Mouse (Mus musculus): ENCODE measurements around the gene Zcchc14. TPM values are rescaled to one million over a fixed set of nuclear protein-coding genes. Genes with fewer than 3 reads are reported as not detected.

Gene Zcchc14
- polyA plus RNA-seq, 1 experiment: 8.2 TPM

GRCm38 (mm10) chr8:121562941-121563351 is 89.8 kb downstream of the Zcchc14 start:
- Histone ChIP-seq H3K4me1 (ENCODE audit: control insufficient read depth, insufficient read depth, low read length) (peaks cover 4% of the 10 kb centered on the region; the same call in 1 of the 2 replicates), H3K27ac (ENCODE audit: insufficient read depth, low read depth, low read length) (no peak overlapping the region), H3K4me3 (ENCODE audit: insufficient read depth, low read length) (no peak overlapping the region)
- TF ChIP-seq POLR2A (IDR thresholded peaks at IDR 0.05; ENCODE audit: borderline replicate concordance, low read depth, low read length) (no peak), CTCF (IDR thresholded peaks at IDR 0.05; ENCODE audit: low read depth, low read length) (no peak)

- H3K4me3 ChIP-seq (ENCODE audit: insufficient read depth, low read length): no peak overlapping the region
These were observed 90.9 kb downstream of the Zcchc14 start for GRCm38 (mm10) chr8:121561636-121562345.

GRCm38 (mm10) chr8:121560432-121561100 is 92.1 kb downstream of the Zcchc14 start:
- TF ChIP-seq POLR2A (IDR thresholded peaks at IDR 0.05; ENCODE audit: borderline replicate concordance, low read depth, low read length): no peak
- no peak for TF ChIP-seq CTCF (IDR thresholded peaks at IDR 0.05; ENCODE audit: low read depth, low read length)
- Histone ChIP-seq H3K4me1 (ENCODE audit: control insufficient read depth, insufficient read depth, low read length) (no peaks in the 10 kb centered on the region), H3K4me3 (ENCODE audit: insufficient read depth, low read length) (no peak overlapping the region), H3K27ac (ENCODE audit: insufficient read depth, low read depth, low read length) (no peak overlapping the region)

More at GRCm38 (mm10) chr8:121561636-121562345, 90.9 kb downstream of the Zcchc14 start:
- Histone ChIP-seq H3K27ac (ENCODE audit: insufficient read depth, low read depth, low read length) (no peak overlapping the region), H3K4me1 (ENCODE audit: control insufficient read depth, insufficient read depth, low read length) (peaks cover 4% of the 10 kb centered on the region; the same call in 1 of the 2 replicates)
- TF ChIP-seq CTCF (IDR thresholded peaks at IDR 0.05; ENCODE audit: low read depth, low read length) (no peak), POLR2A (IDR thresholded peaks at IDR 0.05; ENCODE audit: borderline replicate concordance, low read depth, low read length) (no peak)

GRCm38 (mm10) chr8:121559801-121560200 is 92.9 kb downstream of the Zcchc14 start:
- TF ChIP-seq CTCF (IDR thresholded peaks at IDR 0.05; ENCODE audit: low read depth, low read length) (no peak), POLR2A (IDR thresholded peaks at IDR 0.05; ENCODE audit: borderline replicate concordance, low read depth, low read length) (no peak)
- no peak overlapping the region for H3K4me3 ChIP-seq (ENCODE audit: insufficient read depth, low read length)
- H3K27ac ChIP-seq (ENCODE audit: insufficient read depth, low read depth, low read length): no peak overlapping the region
- no peaks in the 10 kb centered on the region for H3K4me1 ChIP-seq (ENCODE audit: control insufficient read depth, insufficient read depth, low read length)

DNA sequence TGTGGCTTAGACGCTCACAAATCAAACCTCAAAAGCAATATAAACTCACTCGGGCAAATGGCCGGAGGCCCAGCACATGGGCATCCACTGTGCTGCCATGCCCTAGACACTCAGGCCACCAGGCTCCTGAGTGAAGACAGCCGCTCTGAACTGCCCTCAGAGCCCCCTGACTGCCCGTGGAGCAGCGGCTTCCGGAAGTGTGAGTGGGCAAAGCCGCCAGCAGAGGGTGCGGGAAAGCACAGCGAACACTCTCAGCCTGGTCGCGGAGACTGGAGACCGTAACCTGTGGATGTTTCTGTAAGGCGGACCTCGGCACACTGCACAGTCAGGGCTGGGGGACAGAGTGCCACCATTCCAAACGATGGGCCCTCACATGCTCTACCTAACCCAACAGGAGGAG is 94.2 kb downstream of the Zcchc14 start:
- TF ChIP-seq CTCF (IDR thresholded peaks at IDR 0.05; ENCODE audit: low read depth, low read length) (no peak), POLR2A (IDR thresholded peaks at IDR 0.05; ENCODE audit: borderline replicate concordance, low read depth, low read length) (no peak)
- Histone ChIP-seq H3K4me1 (ENCODE audit: control insufficient read depth, insufficient read depth, low read length) (peaks cover 12% of the 10 kb centered on the region), H3K4me3 (ENCODE audit: insufficient read depth, low read length) (no peak overlapping the region), H3K27ac (ENCODE audit: insufficient read depth, low read depth, low read length) (no peak overlapping the region)

DNA sequence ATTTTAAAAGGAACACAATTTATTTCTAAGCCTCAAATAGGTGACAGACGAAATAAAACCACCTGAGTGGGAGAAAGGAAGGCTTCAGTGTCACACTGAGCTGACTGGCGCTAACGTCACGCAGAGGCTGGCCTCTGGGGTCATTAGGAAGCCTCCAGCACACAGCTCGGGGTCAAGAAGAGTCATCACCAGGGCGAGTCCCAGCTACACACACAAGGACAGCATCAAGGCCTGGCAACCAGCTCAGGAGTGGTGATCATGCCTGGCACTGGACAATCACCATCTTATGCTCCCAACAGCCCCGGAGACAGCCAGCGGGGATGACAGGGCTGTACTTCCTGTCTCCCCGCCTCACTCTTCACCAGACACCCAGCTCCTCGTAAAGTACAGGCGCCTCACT is 95.0 kb downstream of the Zcchc14 start:
- H3K27ac ChIP-seq (ENCODE audit: insufficient read depth, low read depth, low read length): no peak overlapping the region
- peaks cover 15% of the 10 kb centered on the region for H3K4me1 ChIP-seq (ENCODE audit: control insufficient read depth, insufficient read depth, low read length)
- H3K4me3 ChIP-seq (ENCODE audit: insufficient read depth, low read length): no peak overlapping the region
- TF ChIP-seq CTCF (IDR thresholded peaks at IDR 0.05; ENCODE audit: low read depth, low read length): no peak
- no peak for TF ChIP-seq POLR2A (IDR thresholded peaks at IDR 0.05; ENCODE audit: borderline replicate concordance, low read depth, low read length)

GRCm38 (mm10) chr8:121553831-121554475 is 98.7 kb downstream of the Zcchc14 start:
- Histone ChIP-seq H3K4me1 (ENCODE audit: control insufficient read depth, insufficient read depth, low read length) (peaks cover 15% of the 10 kb centered on the region), H3K27ac (ENCODE audit: insufficient read depth, low read depth, low read length) (peak overlapping the region; percentile 44), H3K4me3 (ENCODE audit: insufficient read depth, low read length) (no peak overlapping the region)
- TF ChIP-seq CTCF (IDR thresholded peaks at IDR 0.05; ENCODE audit: low read depth, low read length) (no peak), POLR2A (IDR thresholded peaks at IDR 0.05; ENCODE audit: borderline replicate concordance, low read depth, low read length) (no peak)

DNA sequence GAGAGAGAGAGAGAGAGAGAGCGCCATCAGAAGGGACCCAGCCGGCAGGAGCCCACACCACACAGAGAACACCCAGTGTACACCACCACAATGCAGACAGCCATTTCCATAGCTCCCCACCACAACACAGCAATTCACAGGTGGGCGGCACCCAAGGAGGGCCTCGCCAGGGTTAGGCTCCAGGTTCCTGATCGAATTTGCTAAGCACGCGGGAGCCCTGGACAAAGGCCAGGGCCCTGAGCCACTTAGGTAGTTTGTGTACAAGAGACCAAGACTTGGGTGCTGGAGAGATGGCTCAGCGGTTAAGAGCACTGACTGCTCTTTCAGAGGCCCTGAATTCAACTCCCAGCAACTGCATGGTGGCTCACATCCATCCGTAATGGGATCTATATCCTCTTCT is 100.2 kb downstream of the Zcchc14 start:
- peaks cover 15% of the 10 kb centered on the region for H3K4me1 ChIP-seq (ENCODE audit: control insufficient read depth, insufficient read depth, low read length)
- H3K27ac ChIP-seq (ENCODE audit: insufficient read depth, low read depth, low read length): no peak overlapping the region
- TF ChIP-seq POLR2A (IDR thresholded peaks at IDR 0.05; ENCODE audit: borderline replicate concordance, low read depth, low read length) (no peak), CTCF (IDR thresholded peaks at IDR 0.05; ENCODE audit: low read depth, low read length) (no peak)
- no peak overlapping the region for H3K4me3 ChIP-seq (ENCODE audit: insufficient read depth, low read length)

- TF ChIP-seq CTCF (IDR thresholded peaks at IDR 0.05; ENCODE audit: low read depth, low read length) (no peak), POLR2A (IDR thresholded peaks at IDR 0.05; ENCODE audit: borderline replicate concordance, low read depth, low read length) (no peak)
- no peak overlapping the region for H3K4me3 ChIP-seq (ENCODE audit: insufficient read depth, low read length)
- H3K27ac ChIP-seq (ENCODE audit: insufficient read depth, low read depth, low read length): no peak overlapping the region
- peaks cover 15% of the 10 kb centered on the region for H3K4me1 ChIP-seq (ENCODE audit: control insufficient read depth, insufficient read depth, low read length)
These were observed 101.4 kb downstream of the Zcchc14 start for GRCm38 (mm10) chr8:121551065-121551985.
